Mouse (Mus musculus): Measurements from ENCODE around the gene Ogfrl1.
"Not testable (repeated sequence)": the region's sequence is repeated elsewhere in the genome, so short reads cannot be mapped to it uniquely, and the experiment has no call there.

Gene Ogfrl1

GRCm38 (mm10) chr1:23397623-23398022 is at the start of gene Ogfrl1:
Gene Ogfrl1, minus strand, starts transcription at chr1:23397772.
- DNase-seq (ENCODE audit: low spot score): no peak

GRCm38 (mm10) chr1:23445736-23446424 is 48.3 kb upstream of the Ogfrl1 start:
- no peak for DNase-seq (ENCODE audit: low spot score)

- no peak for DNase-seq (ENCODE audit: low spot score)
Measured at GRCm38 (mm10) chr1:23433612-23434011, 36.0 kb upstream of the Ogfrl1 start.

DNA sequence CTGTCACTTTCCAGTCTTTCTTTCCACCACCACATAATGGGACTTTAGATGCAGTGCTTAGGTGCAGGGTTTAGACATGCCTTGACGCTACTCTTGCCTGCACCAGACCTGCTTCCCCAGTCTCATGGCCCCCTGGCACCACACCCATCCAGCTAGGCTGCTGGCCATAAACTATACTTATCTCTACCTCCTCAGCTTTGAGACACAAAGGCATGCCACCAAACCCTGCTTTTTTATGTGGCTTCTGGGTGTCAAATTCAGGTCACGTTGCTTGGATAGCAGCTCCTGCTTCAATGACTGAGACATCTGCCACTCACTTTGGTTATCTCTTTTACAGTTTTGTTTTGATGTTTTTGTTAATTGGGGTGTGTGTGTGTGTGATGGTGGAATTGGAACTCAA is 28.9 kb upstream of the Ogfrl1 start:
- no peak for DNase-seq (ENCODE audit: low spot score)

DNA sequence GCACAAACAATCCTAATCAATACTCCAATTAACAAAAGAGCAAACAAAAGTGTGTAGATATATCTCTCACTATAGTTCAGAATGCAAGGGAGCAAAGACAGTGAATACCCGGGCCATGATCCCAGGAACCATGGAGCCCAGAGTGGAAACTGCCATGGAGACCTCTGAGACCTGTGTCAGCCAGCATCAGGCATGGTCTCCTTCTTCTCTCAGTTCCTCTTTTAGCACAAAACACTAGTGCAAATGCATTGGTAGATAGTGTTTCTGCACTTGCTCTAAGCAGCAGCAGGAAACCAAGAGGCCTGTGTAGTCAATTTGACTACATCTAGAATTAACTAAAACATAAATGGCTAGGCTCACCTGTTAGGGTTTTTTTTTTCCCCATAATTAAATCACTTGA is 21.4 kb upstream of the Ogfrl1 start:
- no peak for DNase-seq (ENCODE audit: low spot score)

DNA sequence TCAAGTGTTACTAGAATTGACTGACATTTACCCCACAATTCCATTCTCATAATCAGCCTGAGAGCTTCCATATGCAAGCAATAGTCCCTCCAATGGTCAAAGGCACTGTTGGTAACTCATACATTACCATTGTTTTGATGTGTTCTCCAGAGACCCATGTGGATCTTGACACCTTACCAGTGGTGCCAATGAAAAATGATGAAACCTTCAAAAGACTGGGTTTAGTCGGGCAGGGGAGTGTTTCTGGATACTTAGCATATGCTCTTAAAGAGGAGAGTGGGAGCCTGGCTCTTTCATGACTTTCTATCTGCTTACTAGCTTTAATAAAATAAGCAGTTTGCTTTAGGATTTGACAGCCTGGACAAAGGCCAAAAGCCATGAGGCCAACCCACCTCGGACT is 20.5 kb upstream of the Ogfrl1 start:
- DNase-seq (ENCODE audit: low spot score): no peak

GRCm38 (mm10) chr1:23417562-23417961 is 20.0 kb upstream of the Ogfrl1 start:
- no peak for DNase-seq (ENCODE audit: low spot score)

GRCm38 (mm10) chr1:23411533-23411932 is 14.0 kb upstream of the Ogfrl1 start:
- DNase-seq (ENCODE audit: low spot score): no peak

DNA sequence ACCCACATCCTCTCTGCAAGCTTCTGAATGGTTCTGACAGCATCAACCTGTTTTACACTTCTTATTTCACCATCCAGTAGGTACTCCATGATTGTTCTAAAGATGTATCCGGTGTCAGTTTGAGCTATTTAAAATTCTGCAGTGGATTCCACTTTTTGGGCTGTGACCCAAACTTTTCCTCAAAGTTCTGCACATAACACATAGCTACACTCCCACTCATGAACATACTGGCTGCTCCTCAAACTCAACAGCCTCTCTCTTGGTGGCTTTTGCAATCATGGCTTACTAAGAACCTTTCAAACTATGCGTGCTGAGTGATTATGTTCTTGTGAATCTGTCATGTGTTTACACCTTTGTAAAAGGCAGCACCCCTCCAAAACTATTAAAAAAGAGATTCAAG is 12.4 kb upstream of the Ogfrl1 start:
- DNase-seq (ENCODE audit: low spot score): no peak

- no peak for DNase-seq (ENCODE audit: low spot score)
Measured at GRCm38 (mm10) chr1:23402401-23402800, 4.8 kb upstream of the Ogfrl1 start.

- no peak for DNase-seq (ENCODE audit: low spot score)
Measured at GRCm38 (mm10) chr1:23399552-23399951, 2.0 kb upstream of the Ogfrl1 start.

- DNase-seq (ENCODE audit: low spot score): not testable (repeated sequence)
Measured at GRCm38 (mm10) chr1:23394356-23394755, 3.2 kb downstream of the Ogfrl1 start.

- DNase-seq (ENCODE audit: low spot score): no peak
Measured at GRCm38 (mm10) chr1:23391744-23392143, 5.8 kb downstream of the Ogfrl1 start.

GRCm38 (mm10) chr1:23384326-23384725 is 13.2 kb downstream of the Ogfrl1 start:
- no peak for DNase-seq (ENCODE audit: low spot score)

- DNase-seq (ENCODE audit: low spot score): peak; percentile 95
Measured at GRCm38 (mm10) chr1:23382806-23383653, 14.5 kb downstream of the Ogfrl1 start.

- peak; percentile 40 for DNase-seq (ENCODE audit: low spot score)
Measured at GRCm38 (mm10) chr1:23382461-23382805, 15.1 kb downstream of the Ogfrl1 start.

DNA sequence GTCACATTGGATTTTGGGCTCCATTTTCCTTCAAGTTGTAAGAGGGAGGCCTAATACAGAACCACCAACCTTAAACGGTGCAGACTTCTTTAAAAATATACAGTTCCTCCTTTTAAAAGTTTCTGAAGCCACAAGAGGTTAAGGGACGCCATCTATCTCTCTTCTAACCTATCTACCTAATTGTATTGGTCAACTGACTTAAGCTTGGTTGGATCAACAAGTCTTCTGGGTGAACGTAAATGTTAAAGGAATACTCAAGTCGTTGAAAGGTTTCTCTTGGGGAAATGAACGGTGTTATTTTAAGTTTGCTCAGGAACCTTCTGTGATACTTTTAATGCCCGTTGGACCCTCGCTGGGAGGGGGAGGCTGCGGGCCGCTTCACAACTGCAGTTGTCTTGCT is 15.5 kb downstream of the Ogfrl1 start:
- peak; percentile 18 for DNase-seq (ENCODE audit: low spot score)

GRCm38 (mm10) chr1:23379911-23380740 is 17.4 kb downstream of the Ogfrl1 start:
- DNase-seq (ENCODE audit: low spot score): no peak

GRCm38 (mm10) chr1:23379321-23379720 is 18.3 kb downstream of the Ogfrl1 start:
- no peak for DNase-seq (ENCODE audit: low spot score)

- no peak for DNase-seq (ENCODE audit: low spot score)
Measured at GRCm38 (mm10) chr1:23377572-23377971, 20.0 kb downstream of the Ogfrl1 start.

DNA sequence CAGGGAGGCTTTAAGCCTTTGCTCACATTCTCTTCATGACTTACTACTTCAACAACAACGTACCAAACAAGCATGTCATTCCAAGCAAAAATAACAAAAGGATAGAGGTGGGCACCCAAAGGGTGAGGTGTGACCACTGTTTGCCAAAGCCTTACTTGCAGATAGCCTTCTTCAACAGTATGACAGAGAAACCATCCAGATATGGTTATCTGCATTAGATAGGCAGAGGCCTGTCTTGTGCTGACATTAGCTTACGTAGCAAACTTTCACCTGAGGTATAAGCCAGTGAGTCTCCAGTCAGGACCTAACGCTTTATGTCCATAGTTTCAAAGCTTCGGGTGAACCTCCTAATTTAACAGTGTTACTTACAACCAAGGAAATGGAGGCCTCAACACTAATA is 23.4 kb downstream of the Ogfrl1 start:
- DNase-seq (ENCODE audit: low spot score): no peak

GRCm38 (mm10) chr1:23365614-23366013 is 32.0 kb downstream of the Ogfrl1 start:
- no peak for DNase-seq (ENCODE audit: low spot score)

DNA sequence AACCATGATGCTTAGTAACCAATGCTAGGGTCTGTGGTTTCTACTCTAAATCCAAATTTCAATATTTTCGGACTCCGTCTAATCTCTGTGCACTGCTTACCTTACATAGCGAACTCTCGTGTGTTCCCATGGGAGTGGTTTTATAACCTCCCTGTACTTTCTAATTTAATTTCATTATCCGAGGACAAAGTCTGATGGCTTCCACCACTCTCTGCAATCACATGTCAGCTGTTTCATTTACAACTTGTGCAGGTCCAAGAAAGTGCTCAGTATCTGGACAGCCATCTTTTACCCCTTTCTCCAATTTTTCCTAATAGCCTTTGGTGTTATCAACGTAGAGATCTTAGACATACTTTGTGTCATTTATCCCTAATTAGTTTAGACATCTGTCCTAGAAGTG is 44.7 kb downstream of the Ogfrl1 start:
- no peak for DNase-seq (ENCODE audit: low spot score)

Measured in embryo, embryonic 10.5 days (tissue).